Mouse (Mus musculus) CD4-positive, CD25-positive, alpha-beta regulatory T cell, adult 4 months (primary cell): Measurements from ENCODE around the gene Cyp2e1. TPM values are rescaled to one million over a fixed set of nuclear protein-coding genes. Genes with fewer than 3 reads are reported as not detected.

Source experiments
- ATAC-seq: one replicate; pipeline ENCODE4 v1.8.0; 2017
- polyA plus RNA-seq, 2 experiments: library from polyadenylated mRNA; unstranded; fragments of 100-300 nt; shearing (Covaris generic); gene quantifications; one replicate each; pipeline ENCODE4 v1.2.1; 2017

Gene Cyp2e1
- polyA plus RNA-seq, 2 experiments from 2014 or later, result 0.28 TPM; not detected in 1

DNA sequence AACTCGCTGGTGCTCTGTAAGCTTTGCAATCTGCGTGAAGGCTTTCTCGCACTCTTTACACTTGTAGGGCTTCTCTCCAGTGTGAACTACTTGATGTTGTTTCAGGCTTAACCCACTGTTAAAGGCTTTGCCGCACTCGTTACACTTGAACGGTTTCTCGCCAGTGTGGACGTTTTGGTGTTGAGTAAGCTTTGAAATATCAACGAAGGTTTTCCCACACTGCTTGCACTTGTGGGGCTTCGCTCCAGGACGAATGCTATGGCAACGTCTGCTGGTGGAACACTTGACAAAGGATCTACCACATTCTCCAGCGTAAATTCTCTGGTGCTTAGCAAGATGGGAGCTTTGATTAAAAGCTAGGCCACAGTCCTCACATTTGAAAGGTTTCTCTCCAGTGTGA is 48.2 kb downstream of the Cyp2e1 start:
- ATAC-seq, result no peak

DNA sequence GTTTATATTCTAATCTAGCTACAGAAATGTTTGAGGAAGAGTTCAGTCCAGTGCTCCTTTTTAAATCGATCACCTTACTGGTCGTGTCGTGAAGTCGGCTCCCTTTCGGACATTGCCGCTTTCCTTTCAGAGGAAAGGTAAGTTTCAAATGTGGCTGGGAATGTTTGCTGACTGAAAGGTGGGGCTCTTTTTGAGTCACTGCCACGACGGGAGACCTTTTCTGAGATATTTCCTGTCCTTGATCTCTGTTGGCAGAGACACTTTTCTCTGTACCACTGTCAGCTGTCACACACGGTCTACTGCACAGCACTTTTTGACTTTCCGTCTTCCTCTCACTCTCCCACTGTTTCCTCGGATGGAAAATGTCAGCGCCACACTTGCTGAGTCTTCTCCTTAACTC is 49.3 kb downstream of the Cyp2e1 start:
- ATAC-seq, result no peak

DNA sequence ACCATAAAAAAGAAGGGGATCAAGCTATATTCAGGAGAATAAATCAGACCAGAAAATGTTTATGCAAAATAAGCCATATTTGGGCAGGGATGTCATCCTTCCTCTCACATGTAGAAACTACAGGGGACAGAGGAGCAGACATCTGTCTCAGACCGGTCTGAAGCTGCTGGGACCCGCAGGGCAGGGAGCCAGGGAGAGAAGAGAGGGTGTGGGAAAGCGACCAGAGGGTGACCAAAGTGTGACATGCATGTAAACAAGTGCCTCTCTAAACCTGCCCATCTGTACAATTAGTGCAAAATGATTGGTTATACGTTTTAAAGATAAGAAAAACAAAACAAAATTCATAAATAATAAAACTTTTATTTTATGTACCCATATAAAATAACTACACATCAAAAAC is 56.6 kb downstream of the Cyp2e1 start:
- no peak for ATAC-seq

DNA sequence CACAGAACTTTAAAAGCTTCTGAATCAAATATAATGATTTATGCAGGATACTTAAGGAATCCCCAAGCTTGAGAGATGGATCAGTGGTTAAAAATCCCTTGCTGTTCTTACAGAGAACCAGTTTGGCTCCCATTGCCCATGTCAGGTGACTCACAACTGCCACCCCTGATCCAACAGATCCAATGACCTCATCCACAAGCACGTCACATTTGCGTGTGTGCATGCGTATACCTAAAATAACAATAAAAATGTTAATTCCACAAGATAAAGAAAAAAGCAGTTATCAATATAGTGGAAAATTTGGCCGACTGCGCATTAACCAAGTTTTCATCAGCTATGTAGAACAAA is 57.7 kb downstream of the Cyp2e1 start:
- no peak for ATAC-seq

DNA sequence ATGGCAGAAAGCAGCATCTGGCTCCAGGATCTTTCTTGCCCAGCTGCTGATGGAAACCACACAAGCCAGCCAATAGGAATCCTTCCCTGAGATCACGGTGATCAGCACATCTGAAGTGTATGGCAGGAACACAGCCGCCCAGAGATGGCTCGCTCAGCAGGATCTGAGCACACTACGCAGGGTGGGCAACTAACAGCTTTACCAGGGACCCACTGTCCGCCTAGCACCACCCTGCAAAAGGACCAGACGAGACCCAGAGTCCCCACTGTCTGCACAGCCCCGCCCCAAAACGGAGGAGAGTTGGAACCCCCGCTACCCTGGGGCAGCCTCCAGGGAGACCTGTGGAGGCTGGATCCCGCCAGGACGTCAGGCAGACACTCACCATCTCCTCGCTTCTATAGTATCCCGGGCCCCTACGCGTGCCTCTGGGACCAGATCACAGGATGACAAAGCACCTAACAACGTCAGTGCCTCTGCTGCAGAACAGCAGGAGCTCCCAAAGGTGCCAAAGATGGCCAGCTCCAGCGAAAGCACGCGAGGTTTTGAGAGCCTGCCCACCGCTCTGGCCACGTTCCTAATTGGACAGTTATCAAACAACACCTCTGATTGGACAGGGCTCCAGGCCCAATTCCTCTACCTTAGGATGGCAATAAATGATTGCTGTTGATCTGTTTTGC is 58.3 kb downstream of the Cyp2e1 start, which contains the start of gene Zfp941:
TSS of gene Zfp941 (minus strand) at position 526 of the 677 bp plus-strand sequence.
- no peak for ATAC-seq

DNA sequence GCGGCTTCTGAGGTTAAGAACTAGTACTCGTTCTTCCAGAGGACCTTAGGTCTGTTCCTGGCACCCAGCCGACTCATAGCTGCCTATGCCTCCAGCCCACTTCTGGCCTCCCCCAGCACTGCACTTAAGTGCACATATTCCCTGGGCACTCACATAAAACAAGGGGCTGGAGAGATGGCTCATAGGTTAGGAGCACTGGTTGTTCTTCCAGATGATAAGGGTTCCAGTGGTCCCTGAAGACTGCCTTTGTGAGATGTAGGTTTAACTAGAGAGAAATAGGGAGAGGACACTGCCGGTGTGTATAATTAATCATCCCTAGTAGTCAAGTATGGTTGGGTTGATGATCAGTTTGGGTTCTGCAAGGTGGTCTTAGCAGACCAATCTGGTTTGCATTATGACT is 59.2 kb downstream of the Cyp2e1 start:
- no peak for ATAC-seq

Other genes with a start within 250 kb of the Cyp2e1 start
- gene Olfr538, start 195.9 kb upstream of the Cyp2e1 start, polyA plus RNA-seq, result not detected
- gene Olfr46, start 162.5 kb upstream of the Cyp2e1 start, polyA plus RNA-seq, result not detected
- gene Olfr61, start 134.8 kb upstream of the Cyp2e1 start, polyA plus RNA-seq, result not detected
- not detected for gene Olfr53, start 117.3 kb upstream of the Cyp2e1 start, polyA plus RNA-seq
- under 1 TPM in 1 of 2 experiments, not detected in 1; 0.06 TPM for gene Olfr539, start 103.8 kb upstream of the Cyp2e1 start, polyA plus RNA-seq
- not detected for gene Olfr45, start 81.8 kb upstream of the Cyp2e1 start, polyA plus RNA-seq
- not detected for gene Olfr541, start 66.5 kb upstream of the Cyp2e1 start, polyA plus RNA-seq
- under 1 TPM in 1 of 2 experiments, not detected in 1; 0.51 TPM for gene Syce1, start 24.1 kb downstream of the Cyp2e1 start, polyA plus RNA-seq
- gene Zfp941, start 58.4 kb downstream of the Cyp2e1 start, polyA plus RNA-seq, result under 1 TPM; 0.20 to 0.46 TPM
- gene Urah, start 71.3 kb downstream of the Cyp2e1 start, polyA plus RNA-seq, result not detected
- not detected for gene Scgb1c1, start 81.8 kb downstream of the Cyp2e1 start, polyA plus RNA-seq
- not detected for gene Odf3, start 84.1 kb downstream of the Cyp2e1 start, polyA plus RNA-seq
- gene Gm45785, start 92.6 kb downstream of the Cyp2e1 start, polyA plus RNA-seq, result not detected
- gene Ric8a, start 93.2 kb downstream of the Cyp2e1 start, polyA plus RNA-seq, result 10 to 100 TPM; 61.4 to 67.7 TPM
- gene Bet1l, start 93.8 kb downstream of the Cyp2e1 start, polyA plus RNA-seq, result 10 to 100 TPM; 42.8 to 60.4 TPM
- 100 to 1,000 TPM in 1 of 2 experiments, 10 to 100 TPM in 1; 94.9 to 150 TPM for gene Psmd13, start 118.2 kb downstream of the Cyp2e1 start, polyA plus RNA-seq
- gene Sirt3, start 118.6 kb downstream of the Cyp2e1 start, polyA plus RNA-seq, result 10 to 100 TPM in 1 of 2 experiments, 1 to 10 TPM in 1; 9.4 to 12.6 TPM
- gene Cox8b, start 136.7 kb downstream of the Cyp2e1 start, polyA plus RNA-seq, result not detected
- not detected for gene Nlrp6, start 157.2 kb downstream of the Cyp2e1 start, polyA plus RNA-seq
- 10 to 100 TPM; 15.1 to 30.9 TPM for gene Pgghg, start 177.7 kb downstream of the Cyp2e1 start, polyA plus RNA-seq
- not detected for gene Ifitm5, start 186.6 kb downstream of the Cyp2e1 start, polyA plus RNA-seq
- gene Gm45717, start 192.2 kb downstream of the Cyp2e1 start, polyA plus RNA-seq, result under 1 TPM in 1 of 2 experiments, not detected in 1; 0.82 TPM
- 10 to 100 TPM; 39.6 to 46.5 TPM for gene Ifitm2, start 192.2 kb downstream of the Cyp2e1 start, polyA plus RNA-seq
- not detected for gene Ifitm1, start 203.5 kb downstream of the Cyp2e1 start, polyA plus RNA-seq
- gene Ifitm3, start 247.0 kb downstream of the Cyp2e1 start, polyA plus RNA-seq, result 1 to 10 TPM; 2.9 to 4.4 TPM